Mouse (Mus musculus): Measurements from ENCODE around the gene Guf1. TPM values are rescaled to one million over a fixed set of nuclear protein-coding genes. Genes with fewer than 3 reads are reported as not detected.
A peak's percentile ranks its signal among the peaks of the same experiment; 100 is the strongest.

Guf1 gene
- polyA plus RNA-seq (2016; fragmentation: Nextera tagmentation; extraction: Ambion mirVana), result 64.1 and 65.7 TPM in 2 replicates

DNA sequence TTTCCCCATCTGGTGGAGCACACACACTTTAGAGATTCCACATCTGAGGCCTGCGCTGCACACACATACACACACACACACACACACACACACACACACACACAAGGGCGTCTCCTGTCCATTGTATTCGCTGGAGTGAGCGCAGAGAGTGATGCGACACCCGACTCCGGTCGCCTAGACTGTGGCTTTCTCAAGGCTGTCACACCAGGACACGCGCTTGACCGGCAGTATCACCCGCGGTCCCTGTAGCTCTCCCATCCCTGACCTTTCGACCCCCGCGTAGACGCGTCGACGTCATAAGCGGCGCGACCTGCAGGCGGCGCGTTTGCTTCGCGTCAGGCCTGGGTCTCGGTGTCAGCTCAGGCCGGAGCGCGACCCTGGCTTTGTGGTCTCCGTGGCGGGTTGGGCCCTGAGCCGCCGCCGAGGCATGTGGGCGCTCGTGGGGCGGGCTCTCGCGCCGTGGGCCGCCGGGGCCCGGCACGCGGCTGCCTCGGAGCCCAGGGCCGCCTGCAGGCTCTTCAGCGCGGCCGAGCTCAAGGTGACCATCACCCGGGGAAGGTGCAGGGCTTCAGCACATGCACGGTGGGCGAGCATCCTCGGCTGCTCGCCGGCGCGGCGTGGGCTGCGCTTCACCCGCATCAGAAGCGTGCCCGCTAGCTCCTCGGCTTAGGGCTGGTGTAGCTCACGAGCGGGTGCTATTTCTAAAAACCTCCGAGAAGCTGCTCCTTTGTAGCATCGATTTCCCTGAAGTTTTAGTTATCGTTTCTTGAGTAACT is at the start of gene Guf1:
Guf1 (plus strand) TSS at position 296 of the 776 bp plus-strand sequence.
- Histone ChIP-seq H3K36me3 (peaks cover 12% of the 10 kb centered on the region), H3K9me3 (no peaks in the 10 kb centered on the region), H3K27me3 (no peaks in the 10 kb centered on the region), H3K4me3 (peak within 1 kb of the TSS; percentile 93), H3K27ac (replicated peaks) (peak within 1 kb of the TSS; percentile 88), H3K9ac (replicated peaks) (peak within 1 kb of the TSS; percentile 92), H3K4me2 (replicated peaks) (peak within 1 kb of the TSS; percentile 62), H3K4me1 (peaks cover 6% of the 10 kb centered on the region; the same call in 1 of the 2 replicates)
- ATAC-seq (ENCODE audit: low FRiP score, low read depth), result peak; percentile 95
- under 1% methylated on average over 72 of the region's 72 CpGs for WGBS

DNA sequence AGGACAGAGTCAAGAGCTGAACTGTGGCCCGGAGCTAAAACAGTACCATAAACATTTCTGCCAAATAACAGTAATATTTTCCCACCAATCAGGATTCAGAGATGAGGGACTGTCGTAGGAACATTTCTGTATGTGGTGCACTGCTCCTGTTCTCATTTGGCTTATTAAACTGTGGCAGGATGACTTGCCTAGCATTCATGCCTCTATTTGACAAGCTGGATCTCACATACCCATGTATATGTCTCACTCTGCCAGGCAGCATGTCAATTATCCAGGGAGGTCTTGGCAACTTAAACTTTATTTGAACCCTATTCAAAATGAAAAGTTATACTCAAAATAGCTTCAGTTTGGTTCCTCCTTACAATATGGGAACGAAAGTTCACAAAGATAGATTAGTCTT is 49.7 kb upstream of the Guf1 start:
- no peaks in the 10 kb centered on the region for H3K27me3 ChIP-seq
- WGBS, result 86% methylated on average over 3 of the region's 3 CpGs
- no peaks in the 10 kb centered on the region for H3K36me3 ChIP-seq
- H3K9ac ChIP-seq (replicated peaks), result no peak overlapping the region
- no peak overlapping the region for H3K27ac ChIP-seq (replicated peaks)
- ATAC-seq (ENCODE audit: low FRiP score, low read depth), result no peak
- H3K4me1 ChIP-seq, result no peaks in the 10 kb centered on the region
- no peaks in the 10 kb centered on the region for H3K9me3 ChIP-seq
- H3K4me2 ChIP-seq (replicated peaks), result no peak overlapping the region
- H3K4me3 ChIP-seq, result no peak overlapping the region

DNA sequence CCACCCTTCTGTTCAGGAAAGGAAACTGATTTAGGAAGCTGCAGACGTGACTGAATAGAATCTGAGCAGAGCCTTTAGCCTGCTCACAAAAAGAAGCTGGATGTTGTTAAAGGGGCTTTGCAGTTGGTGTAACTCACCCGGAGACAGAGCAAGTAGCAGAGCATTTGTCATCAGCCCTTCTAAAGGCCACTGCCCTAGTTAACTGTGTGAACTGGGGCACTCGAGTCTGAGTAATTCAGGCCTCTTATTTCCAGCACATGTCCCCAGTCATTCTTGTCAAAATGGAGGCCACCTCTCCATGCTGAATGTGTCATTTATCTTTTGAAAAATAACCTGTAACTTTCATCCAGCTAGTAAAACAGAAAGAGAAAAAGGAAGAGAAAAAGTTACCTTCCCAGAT is 45.1 kb upstream of the Guf1 start:
- no peak overlapping the region for H3K4me2 ChIP-seq (replicated peaks)
- H3K27ac ChIP-seq (replicated peaks), result no peak overlapping the region
- no peaks in the 10 kb centered on the region for H3K27me3 ChIP-seq
- ATAC-seq (ENCODE audit: low FRiP score, low read depth), result no peak
- H3K4me3 ChIP-seq, result no peak overlapping the region
- 65% methylated on average over 3 of the region's 3 CpGs for WGBS
- H3K9ac ChIP-seq (replicated peaks), result no peak overlapping the region
- no peaks in the 10 kb centered on the region for H3K36me3 ChIP-seq
- no peaks in the 10 kb centered on the region for H3K4me1 ChIP-seq
- no peaks in the 10 kb centered on the region for H3K9me3 ChIP-seq

DNA sequence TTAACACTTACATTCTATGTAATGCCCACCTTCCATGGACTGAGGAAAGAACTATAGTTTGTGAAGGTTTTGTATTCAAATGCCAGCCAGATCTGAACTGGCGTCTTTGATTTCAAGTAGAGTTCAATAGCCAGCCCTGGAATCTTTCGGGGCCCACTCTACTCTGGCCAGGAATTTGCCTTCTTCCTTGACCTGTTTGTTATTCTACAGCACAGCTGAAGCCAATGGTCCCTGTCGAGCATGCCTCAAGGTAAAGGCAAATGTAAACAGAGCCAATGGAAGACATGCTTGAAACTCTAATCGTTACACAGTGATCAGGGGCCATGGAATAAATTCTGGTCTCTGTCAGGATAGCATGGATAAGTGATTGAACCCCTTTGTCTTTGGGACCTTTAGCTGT is 44.5 kb upstream of the Guf1 start:
- ATAC-seq (ENCODE audit: low FRiP score, low read depth), result no peak
- Histone ChIP-seq H3K27ac (replicated peaks) (no peak overlapping the region), H3K4me2 (replicated peaks) (no peak overlapping the region), H3K9ac (replicated peaks) (no peak overlapping the region), H3K27me3 (no peaks in the 10 kb centered on the region), H3K9me3 (no peaks in the 10 kb centered on the region), H3K4me3 (no peak overlapping the region), H3K36me3 (no peaks in the 10 kb centered on the region), H3K4me1 (no peaks in the 10 kb centered on the region)
- 72% methylated on average over 4 of the region's 4 CpGs for WGBS

DNA sequence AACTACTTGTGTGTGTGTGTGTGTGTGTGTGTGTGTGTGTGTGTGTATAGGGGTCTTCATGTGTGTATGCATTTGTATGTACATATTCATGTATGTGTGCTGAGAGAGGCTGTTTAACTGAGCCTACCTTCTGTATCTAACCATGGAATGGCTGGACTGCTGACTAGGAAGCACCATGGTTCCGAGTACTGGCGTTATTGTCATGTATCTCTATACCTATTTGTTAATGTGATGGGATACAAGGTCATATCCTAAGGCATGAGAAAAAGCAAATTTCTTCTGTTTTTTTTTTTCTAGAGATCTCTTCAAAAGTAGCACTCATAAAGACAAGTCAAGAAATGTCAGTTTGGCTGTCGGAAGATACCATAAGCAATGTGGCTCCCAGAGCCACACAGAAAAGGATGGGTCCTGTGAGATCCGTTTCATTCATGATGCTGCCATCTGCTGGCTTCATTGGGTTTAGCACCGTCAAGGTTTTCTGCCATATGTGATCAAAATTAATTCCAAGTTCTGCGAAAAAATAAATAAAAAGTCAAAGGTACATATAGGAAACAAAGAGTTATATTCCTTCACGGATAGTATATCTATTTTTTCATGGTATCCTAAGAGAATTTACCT is 36.0 kb upstream of the Guf1 start:
- H3K4me3 ChIP-seq, result no peak overlapping the region
- H3K9me3 ChIP-seq, result no peaks in the 10 kb centered on the region
- 42% methylated on average over 7 of the region's 7 CpGs for WGBS
- H3K27me3 ChIP-seq, result no peaks in the 10 kb centered on the region
- H3K4me2 ChIP-seq (replicated peaks), result no peak overlapping the region
- ATAC-seq (ENCODE audit: low FRiP score, low read depth), result peak; percentile 69
- H3K36me3 ChIP-seq, result no peaks in the 10 kb centered on the region
- no peak overlapping the region for H3K27ac ChIP-seq (replicated peaks)
- no peaks in the 10 kb centered on the region for H3K4me1 ChIP-seq
- H3K9ac ChIP-seq (replicated peaks), result no peak overlapping the region

DNA sequence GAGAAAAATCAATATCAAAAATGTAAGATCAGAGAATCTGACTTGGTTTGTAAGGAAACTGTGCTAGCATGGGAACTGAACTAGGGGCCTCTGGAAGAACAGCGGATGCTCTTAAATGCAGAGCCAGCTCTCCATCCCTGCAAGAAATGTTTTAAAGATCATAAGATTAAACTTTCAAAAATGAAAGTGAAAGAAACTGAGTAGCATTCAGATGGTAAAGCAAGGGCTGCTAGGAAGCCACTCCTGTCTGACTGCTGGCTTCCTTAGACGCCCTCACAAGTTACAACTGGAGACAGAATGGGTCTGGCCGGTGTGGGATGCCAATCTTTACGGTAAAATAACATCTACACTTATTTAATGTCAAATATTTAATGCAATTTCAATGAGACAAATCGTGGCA is 34.7 kb upstream of the Guf1 start:
- Histone ChIP-seq H3K9me3 (no peaks in the 10 kb centered on the region), H3K4me1 (no peaks in the 10 kb centered on the region), H3K9ac (replicated peaks) (no peak overlapping the region), H3K4me3 (no peak overlapping the region), H3K27me3 (no peaks in the 10 kb centered on the region), H3K4me2 (replicated peaks) (no peak overlapping the region), H3K36me3 (no peaks in the 10 kb centered on the region), H3K27ac (replicated peaks) (no peak overlapping the region)
- ATAC-seq (ENCODE audit: low FRiP score, low read depth), result no peak
- 71% methylated on average over 5 of the region's 5 CpGs for WGBS

DNA sequence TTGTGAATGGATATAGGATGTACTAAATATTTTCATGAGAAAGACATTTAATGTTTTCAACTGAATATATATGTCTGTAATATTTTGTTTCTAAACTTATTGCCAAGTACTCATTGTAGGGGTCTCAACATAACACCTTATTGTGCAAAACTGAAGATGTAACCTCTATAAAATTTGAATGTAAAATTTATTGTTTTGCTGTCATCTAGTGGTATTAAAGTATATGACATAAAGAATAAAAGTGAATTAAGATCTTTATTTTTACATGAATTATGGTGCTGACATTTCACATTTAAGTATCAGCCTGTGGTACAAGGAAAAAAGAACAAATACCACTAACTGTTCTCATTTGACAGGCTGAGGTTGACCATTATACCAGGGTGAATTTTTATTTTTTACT is 32.8 kb upstream of the Guf1 start:
- ATAC-seq (ENCODE audit: low FRiP score, low read depth), result no peak
- Histone ChIP-seq H3K27me3 (no peaks in the 10 kb centered on the region), H3K9me3 (no peaks in the 10 kb centered on the region), H3K4me3 (no peak overlapping the region), H3K4me2 (replicated peaks) (no peak overlapping the region), H3K27ac (replicated peaks) (no peak overlapping the region), H3K9ac (replicated peaks) (no peak overlapping the region), H3K4me1 (no peaks in the 10 kb centered on the region), H3K36me3 (no peaks in the 10 kb centered on the region)

DNA sequence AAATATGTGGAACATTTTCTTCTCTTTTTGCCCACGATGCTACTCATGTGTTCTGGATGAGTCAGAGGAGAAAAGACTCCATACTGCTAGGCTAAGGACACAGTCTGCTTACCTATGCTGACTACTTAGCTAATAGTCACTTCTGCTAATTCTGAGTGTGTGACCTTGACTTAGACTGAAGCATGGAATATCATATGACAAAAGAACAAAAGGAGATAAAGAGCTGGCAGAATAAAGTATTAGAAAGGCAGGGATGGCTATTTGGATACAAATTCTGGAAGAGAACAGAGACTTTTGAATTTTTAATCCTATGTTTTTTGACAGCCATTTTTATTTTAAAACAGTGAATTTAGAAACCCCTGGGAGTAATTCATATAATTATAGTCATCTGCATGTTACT is 15.0 kb upstream of the Guf1 start:
- Histone ChIP-seq H3K4me1 (no peaks in the 10 kb centered on the region), H3K27ac (replicated peaks) (no peak overlapping the region), H3K9ac (replicated peaks) (no peak overlapping the region), H3K9me3 (no peaks in the 10 kb centered on the region), H3K27me3 (no peaks in the 10 kb centered on the region), H3K4me2 (replicated peaks) (no peak overlapping the region), H3K4me3 (no peak overlapping the region), H3K36me3 (no peaks in the 10 kb centered on the region)
- ATAC-seq (ENCODE audit: low FRiP score, low read depth), result no peak
- 96% methylated on average over 1 of the region's 1 CpGs for WGBS

DNA sequence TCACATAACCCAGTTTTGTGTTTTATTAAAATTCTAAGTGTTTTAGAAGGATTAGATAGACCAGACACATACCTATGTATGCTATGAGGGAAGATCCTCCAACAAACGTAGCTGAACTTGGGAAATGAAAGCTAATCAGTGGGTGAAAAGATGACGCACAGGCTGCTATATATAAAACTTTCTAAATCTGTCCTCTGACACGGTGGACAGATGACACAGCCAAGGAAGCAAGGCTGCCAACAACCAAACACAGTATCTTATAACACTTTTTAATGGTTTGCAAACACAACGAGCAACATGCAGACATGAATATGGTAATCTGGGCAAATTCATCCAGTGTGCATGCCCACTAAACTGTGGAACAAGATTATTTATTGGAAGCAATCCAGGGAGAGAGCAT is 14.2 kb upstream of the Guf1 start, which contains the start of gene Yipf7:
Yipf7 (minus strand) TSS at position 160 of the 400 bp plus-strand sequence.
- WGBS, result 83% methylated on average over 4 of the region's 4 CpGs
- H3K9me3 ChIP-seq, result no peaks in the 10 kb centered on the region
- H3K27ac ChIP-seq (replicated peaks), result no peak within 1 kb of the TSS

DNA sequence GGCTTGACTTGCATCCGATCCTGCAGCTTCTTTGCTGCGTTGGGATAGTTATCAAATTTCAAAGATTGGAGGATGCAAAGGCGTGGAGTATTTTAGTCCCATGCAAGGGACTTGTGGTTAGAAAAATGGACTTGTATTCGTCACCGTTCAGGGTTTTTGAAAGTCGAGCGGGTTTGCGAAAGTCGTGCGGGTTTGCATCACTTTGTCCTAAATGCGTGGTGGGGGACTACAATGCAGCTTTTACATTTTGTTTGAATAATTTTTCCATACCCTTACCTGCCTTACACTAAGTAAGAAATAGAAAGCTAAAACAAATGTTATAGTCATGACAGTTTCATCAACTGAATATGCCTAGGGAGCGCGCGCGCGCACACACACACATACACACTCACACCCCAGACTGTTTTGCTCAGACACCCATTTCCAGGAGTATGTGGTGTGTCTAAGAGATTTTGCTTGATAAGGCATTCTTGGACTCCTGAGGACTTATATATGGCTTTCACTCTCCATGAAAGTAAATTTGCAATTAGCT is 747 bp downstream of the Guf1 start:
- Histone ChIP-seq H3K4me1 (peaks cover 6% of the 10 kb centered on the region; the same call in 1 of the 2 replicates), H3K27ac (replicated peaks) (peak overlapping the region; percentile 88), H3K9ac (replicated peaks) (peak overlapping the region; percentile 92), H3K4me2 (replicated peaks) (peak overlapping the region; percentile 62), H3K27me3 (no peaks in the 10 kb centered on the region), H3K36me3 (peaks cover 16% of the 10 kb centered on the region), H3K9me3 (no peaks in the 10 kb centered on the region), H3K4me3 (peak overlapping the region; percentile 93)
- ATAC-seq (ENCODE audit: low FRiP score, low read depth), result peak; percentile 14; the same call in 1 of the 2 replicates
- WGBS, result 12% methylated on average over 16 of the region's 16 CpGs

More for the DNA sequence above, 14.2 kb upstream of the Guf1 start, which contains the start of gene Yipf7:
- no peak within 1 kb of the TSS for H3K4me3 ChIP-seq
- no peaks in the 10 kb centered on the region for H3K36me3 ChIP-seq
- no peak within 1 kb of the TSS for H3K4me2 ChIP-seq (replicated peaks)
- H3K4me1 ChIP-seq, result no peaks in the 10 kb centered on the region
- no peak for ATAC-seq (ENCODE audit: low FRiP score, low read depth)
- H3K9ac ChIP-seq (replicated peaks), result no peak within 1 kb of the TSS
- no peaks in the 10 kb centered on the region for H3K27me3 ChIP-seq

DNA sequence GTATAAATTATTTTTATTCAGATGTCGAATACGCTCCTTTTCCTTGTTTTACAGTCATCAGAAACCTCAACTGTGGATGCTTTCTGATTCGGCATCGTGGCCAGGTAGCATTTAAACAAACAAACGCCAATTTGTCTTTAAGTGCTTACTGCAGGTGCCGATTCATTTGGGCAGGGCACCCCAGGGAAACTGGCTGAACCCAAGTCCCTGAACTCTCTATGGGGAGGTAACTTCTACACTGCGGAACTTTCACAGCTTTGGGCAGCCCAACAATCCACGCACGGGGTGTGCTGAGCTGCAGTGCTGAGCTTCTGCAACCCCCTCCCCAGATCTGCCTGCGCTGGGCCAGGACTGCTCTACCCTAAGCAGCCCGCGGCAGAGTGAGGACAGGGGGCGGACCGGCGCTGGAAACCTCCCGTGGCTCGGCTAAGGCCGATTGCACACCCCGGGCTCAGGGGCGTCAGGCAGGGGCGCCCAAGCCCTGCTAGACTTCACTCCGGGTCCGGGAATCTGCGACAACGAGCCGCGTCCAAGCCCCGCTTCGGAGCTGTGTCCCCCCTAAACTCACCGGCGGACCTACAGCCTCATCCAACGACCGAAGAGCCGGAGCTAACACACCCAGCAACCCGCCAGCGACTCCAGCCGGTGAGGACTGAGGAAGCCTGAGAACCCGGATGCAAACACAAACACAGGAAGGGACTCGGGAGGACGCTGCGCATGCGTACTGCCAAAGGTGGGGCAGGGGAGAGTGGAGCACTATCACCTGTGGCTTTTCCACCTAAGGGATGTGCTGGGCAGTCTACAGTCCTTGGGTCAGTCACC is 35.1 kb downstream of the Guf1 start, which contains the start of gene Gnpda2:
Gnpda2 (minus strand) TSS at position 701 of the 822 bp plus-strand sequence.
- peak within 1 kb of the TSS; percentile 72 for H3K4me3 ChIP-seq
- H3K9ac ChIP-seq (replicated peaks), result peak within 1 kb of the TSS; percentile 85
- H3K27me3 ChIP-seq, result no peaks in the 10 kb centered on the region
- peak within 1 kb of the TSS; percentile 73 for H3K4me2 ChIP-seq (replicated peaks)
- H3K36me3 ChIP-seq, result no peaks in the 10 kb centered on the region
- peaks cover 6% of the 10 kb centered on the region for H3K4me1 ChIP-seq
- H3K9me3 ChIP-seq, result no peaks in the 10 kb centered on the region
- 4% methylated on average over 42 of the region's 42 CpGs for WGBS
- ATAC-seq (ENCODE audit: low FRiP score, low read depth), result peak; percentile 96
- H3K27ac ChIP-seq (replicated peaks), result peak within 1 kb of the TSS; percentile 86
